Mouse (Mus musculus): ENCODE measurements around the gene Rbm19. TPM values are rescaled to one million over a fixed set of nuclear protein-coding genes. Genes with fewer than 3 reads are reported as not detected.

Rbm19 gene
- polyA plus RNA-seq (2017; shearing (Covaris generic)): 10 to 100 TPM; 22.9 to 31.6 TPM

GRCm38 (mm10) chr5:120116261-120117050 lies at the start of gene Rbm19:
Rbm19 (plus strand) TSS chr5:120116465.

